8 mouse cellular contexts compared by ENCODE assay signal in the genomic region with DNA sequence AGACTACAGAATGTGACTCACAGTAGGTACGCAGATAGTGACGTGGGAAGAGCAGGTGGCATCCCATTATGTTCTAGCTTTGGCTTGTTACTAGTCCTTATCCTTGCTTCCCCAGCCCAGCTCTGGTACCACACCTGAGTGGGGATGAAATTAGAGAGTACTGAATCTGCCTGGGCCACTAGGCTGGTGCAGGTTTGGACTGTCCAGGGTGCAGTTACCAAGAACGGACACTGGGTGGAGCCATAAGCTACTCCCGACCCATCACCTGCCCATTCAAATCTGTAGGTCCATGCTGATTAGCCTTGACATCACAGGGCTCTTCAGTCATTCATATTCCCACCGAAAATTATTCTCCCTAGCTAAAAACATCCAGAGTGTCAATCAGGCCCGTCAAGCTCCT. TPM values are rescaled to one million over a fixed set of nuclear protein-coding genes. Genes with fewer than 3 reads are reported as not detected.
A peak's percentile ranks its signal among the peaks of the same experiment; 100 is the strongest.
DNase-seq lines count a peak whose midpoint lies in the region; ATAC-seq and TF ChIP-seq lines count a peak whose summit lies in the region.

No protein-coding gene starts in this region.

- TF ChIP-seq CTCF in kidney, postnatal 0 days (IDR thresholded peaks at IDR 0.05; ENCODE audit: low read depth): peak; percentile 83

- H3K9ac ChIP-seq in kidney, postnatal 0 days (ENCODE audit: low read depth, low read length): no peak overlapping the region

- no peak overlapping the region for H3K27ac ChIP-seq in kidney, postnatal 0 days

- peaks cover 8% of the 10 kb centered on the region; the same call in 1 of the 2 replicates for H3K4me1 ChIP-seq in kidney, postnatal 0 days (replicated peaks; ENCODE audit: insufficient read depth, low read length)

- H3K4me3 ChIP-seq in kidney, postnatal 0 days (replicated peaks; ENCODE audit: low read depth, low read length): no peak overlapping the region

- no peaks in the 10 kb centered on the region for H3K9me3 ChIP-seq in kidney, postnatal 0 days (replicated peaks; ENCODE audit: low read length)

- DNase-seq in cerebellum, postnatal 10 days: peak; percentile 79 to 83
- no peak for DNase-seq in cerebellum, adult 11 months
- DNase-seq in left cerebral cortex, postnatal 4 days: peak; percentile 54
- no peak for DNase-seq in left cerebral cortex, postnatal 36 days (ENCODE audit: low spot score in 2 of 2)
- peak; percentile 68 for DNase-seq in adrenal gland, postnatal 10 days
- peak; percentile 77 for DNase-seq in kidney, postnatal 0 days (ENCODE audit: low spot score)
- DNase-seq in urinary bladder, postnatal 25 days (ENCODE audit: low spot score): no peak

- no peaks in the 10 kb centered on the region for H3K27me3 ChIP-seq in kidney, postnatal 0 days (ENCODE audit: insufficient read depth, low read length)

- no peak overlapping the region for H3K4me2 ChIP-seq in kidney, postnatal 0 days (ENCODE audit: low read length)

- 31% methylated on average over 6 of the region's 6 CpGs for WGBS in kidney, postnatal 0 days

- no peaks in the 10 kb centered on the region for H3K36me3 ChIP-seq in kidney, postnatal 0 days (ENCODE audit: insufficient read depth, low read length)

- ATAC-seq in kidney, postnatal 0 days (replicated peaks; ENCODE audit: low FRiP score, low read depth): no peak; the same call in 1 of the 2 replicates
- 0 out of 2 replicates have a peak, but pooled peaks have one; percentile 41 for ATAC-seq in monocyte, adult 5-6 weeks (replicated peaks; ENCODE audit: insufficient number of reproducible peaks, low FRiP score, low TSS enrichment, poor library complexity, severe bottlenecking)

- intact Hi-C loops in left cerebral cortex, postnatal 4 days (cut with DNase I): no loop called here
- intact Hi-C loops in left cerebral cortex, postnatal 36 days (cut with DNase I): no loop called here

RNA-seq across cellular contexts. Expression of a gene that starts 11.7 kb away (rescaled TPM):
- under 1 TPM in 1 of 2 experiments, not detected in 1; 0.46 TPM for total RNA-seq in left cerebral cortex, postnatal 4 days (2021)
- total RNA-seq in left cerebral cortex, postnatal 36 days (2021): 1 to 10 TPM; 1.4 to 2.0 TPM
- 1 to 10 TPM; 1.2 to 1.3 TPM for total RNA-seq in adrenal gland, postnatal 10 days (2021)
- polyA plus RNA-seq in kidney, postnatal 0 days (2015; fragmentation: Nextera tagmentation; extraction: Ambion mirVana): 32.9 and 35.0 TPM in 2 replicates
- total RNA-seq in monocyte, adult 5-6 weeks (2017): 0.53 to 2.0 TPM (median 0.78 TPM) in 3 replicates

RNA-seq across cellular contexts. Expression of a gene that starts 18.2 kb away (rescaled TPM):
- total RNA-seq in left cerebral cortex, postnatal 4 days (2021): not detected
- total RNA-seq in left cerebral cortex, postnatal 36 days (2021): not detected
- not detected for total RNA-seq in adrenal gland, postnatal 10 days (2021)
- 0.41 and 0.78 TPM in 2 replicates for polyA plus RNA-seq in kidney, postnatal 0 days (2015; fragmentation: Nextera tagmentation; extraction: Ambion mirVana)
- not detected in 3 replicates for total RNA-seq in monocyte, adult 5-6 weeks (2017)

RNA-seq across cellular contexts. Expression of a gene that starts 24.7 kb away (rescaled TPM):
- 1 to 10 TPM; 2.3 to 2.6 TPM for total RNA-seq in left cerebral cortex, postnatal 4 days (2021)
- total RNA-seq in left cerebral cortex, postnatal 36 days (2021): 10 to 100 TPM in 1 of 2 experiments, 1 to 10 TPM in 1; 8.7 to 10.1 TPM
- total RNA-seq in adrenal gland, postnatal 10 days (2021): 1 to 10 TPM; 1.9 to 4.3 TPM
- 0.68 and 0.83 TPM in 2 replicates for polyA plus RNA-seq in kidney, postnatal 0 days (2015; fragmentation: Nextera tagmentation; extraction: Ambion mirVana)
- 1.3 to 4.7 TPM in 2 of 3 replicates, not detected in the other for total RNA-seq in monocyte, adult 5-6 weeks (2017)

RNA-seq across cellular contexts. Expression of a gene that starts 37.5 kb away (rescaled TPM):
- total RNA-seq in left cerebral cortex, postnatal 4 days (2021): 100 to 1,000 TPM; 349 to 380 TPM
- total RNA-seq in left cerebral cortex, postnatal 36 days (2021): 100 to 1,000 TPM; 295 to 323 TPM
- 10 to 100 TPM; 33.2 to 38.0 TPM for total RNA-seq in adrenal gland, postnatal 10 days (2021)
- polyA plus RNA-seq in kidney, postnatal 0 days (2015; fragmentation: Nextera tagmentation; extraction: Ambion mirVana): 56.4 and 63.5 TPM in 2 replicates
- 18.1 to 62.4 TPM (median 30.9 TPM) in 3 replicates for total RNA-seq in monocyte, adult 5-6 weeks (2017)

Comparison
In these comparisons a context has a peak if more than half of its experiments do, and no peak if none do; other contexts are left out.
1. DNase-seq: peak in cerebellum, postnatal 10 days (2 of 2), left cerebral cortex, postnatal 4 days (single experiment), adrenal gland, postnatal 10 days (single experiment) and kidney, postnatal 0 days (single experiment); none in cerebellum, adult 11 months (single experiment), left cerebral cortex, postnatal 36 days (0 of 2) and urinary bladder, postnatal 25 days (single experiment).